Mouse (Mus musculus): ENCODE data around the gene Sema5b. TPM values are rescaled to one million over a fixed set of nuclear protein-coding genes. Genes with fewer than 3 reads are reported as not detected.

The Sema5b gene
- total RNA-seq (2014; rRNA removed) (30.9 and 46.5 TPM in 2 replicates), polyA plus RNA-seq (2015; fragmentation: Nextera tagmentation; extraction: Ambion mirVana) (9.5 and 11.4 TPM in 2 replicates)

- Histone ChIP-seq H3K27me3 (ENCODE audit: insufficient read depth, low read length) (peaks cover 12% of the 10 kb centered on the region), H3K36me3 (ENCODE audit: insufficient read depth, low read length) (no peaks in the 10 kb centered on the region), H3K9me3 (ENCODE audit: low read length) (no peaks in the 10 kb centered on the region), H3K27ac (ENCODE audit: low read depth, low read length) (peak within 1 kb of the TSS; percentile 55; the same call in 1 of the 2 replicates), H3K4me2 (ENCODE audit: low read depth, low read length, poor library complexity, severe bottlenecking) (peak within 1 kb of the TSS; percentile 99), H3K4me1 (ENCODE audit: insufficient read depth, low read length) (no peaks in the 10 kb centered on the region), H3K9ac (replicated peaks; ENCODE audit: low read length, poor library complexity, severe bottlenecking) (peak within 1 kb of the TSS; percentile 63), H3K4me3 (ENCODE audit: low read depth, low read length) (peak within 1 kb of the TSS; percentile 69)
- WGBS: under 1% methylated on average over 38 of the region's 54 CpGs
- DNase-seq (ENCODE audit: low spot score) (peak; percentile 85), ATAC-seq (ENCODE audit: low FRiP score) (peak; percentile 80)
- no peak; the same call in 1 of the 2 replicates for TF ChIP-seq CTCF (IDR thresholded peaks at IDR 0.05)
Observed at GRCm38 (mm10) chr16:35541117-35541641, at the start of gene Sema5b. Gene Sema5b (plus strand): TSS chr16:35541145.

- no peak for ATAC-seq (ENCODE audit: low FRiP score)
- TF ChIP-seq CTCF (IDR thresholded peaks at IDR 0.05): no peak
- no peak for DNase-seq (ENCODE audit: low spot score)
- Histone ChIP-seq H3K4me3 (ENCODE audit: low read depth, low read length) (no peak overlapping the region), H3K4me1 (ENCODE audit: insufficient read depth, low read length) (no peaks in the 10 kb centered on the region), H3K9me3 (ENCODE audit: low read length) (no peaks in the 10 kb centered on the region), H3K4me2 (ENCODE audit: low read depth, low read length, poor library complexity, severe bottlenecking) (no peak overlapping the region), H3K36me3 (ENCODE audit: insufficient read depth, low read length) (no peaks in the 10 kb centered on the region), H3K9ac (replicated peaks; ENCODE audit: low read length, poor library complexity, severe bottlenecking) (no peak overlapping the region), H3K27ac (ENCODE audit: low read depth, low read length) (no peak overlapping the region), H3K27me3 (ENCODE audit: insufficient read depth, low read length) (no peaks in the 10 kb centered on the region)
- 89% methylated on average over 3 of the region's 3 CpGs for WGBS
Observed at GRCm38 (mm10) chr16:35500342-35500741, 40.6 kb upstream of the Sema5b start.

- no peak for DNase-seq (ENCODE audit: low spot score)
- H3K4me3 ChIP-seq (ENCODE audit: low read depth, low read length): no peak overlapping the region
- no peak overlapping the region for H3K4me2 ChIP-seq (ENCODE audit: low read depth, low read length, poor library complexity, severe bottlenecking)
- TF ChIP-seq CTCF (IDR thresholded peaks at IDR 0.05): no peak
- no peak overlapping the region for H3K27ac ChIP-seq (ENCODE audit: low read depth, low read length)
- H3K4me1 ChIP-seq (ENCODE audit: insufficient read depth, low read length): no peaks in the 10 kb centered on the region
- H3K9me3 ChIP-seq (ENCODE audit: low read length): no peaks in the 10 kb centered on the region
- no peak for ATAC-seq (ENCODE audit: low FRiP score)
- H3K36me3 ChIP-seq (ENCODE audit: insufficient read depth, low read length): no peaks in the 10 kb centered on the region
- 70% methylated on average over 4 of the region's 4 CpGs for WGBS
- no peak overlapping the region for H3K9ac ChIP-seq (replicated peaks; ENCODE audit: low read length, poor library complexity, severe bottlenecking)
- H3K27me3 ChIP-seq (ENCODE audit: insufficient read depth, low read length): no peaks in the 10 kb centered on the region
Observed at GRCm38 (mm10) chr16:35501106-35501760, 39.7 kb upstream of the Sema5b start.

- WGBS: 86% methylated on average over 11 of the region's 11 CpGs
Observed at GRCm38 (mm10) chr16:35502456-35502855, 38.5 kb upstream of the Sema5b start.

GRCm38 (mm10) chr16:35504266-35504665 is 36.7 kb upstream of the Sema5b start:
- H3K4me1 ChIP-seq (ENCODE audit: insufficient read depth, low read length): no peaks in the 10 kb centered on the region
- H3K9me3 ChIP-seq (ENCODE audit: low read length): no peaks in the 10 kb centered on the region
- H3K4me2 ChIP-seq (ENCODE audit: low read depth, low read length, poor library complexity, severe bottlenecking): no peak overlapping the region
- no peak overlapping the region for H3K9ac ChIP-seq (replicated peaks; ENCODE audit: low read length, poor library complexity, severe bottlenecking)
- H3K27me3 ChIP-seq (ENCODE audit: insufficient read depth, low read length): no peaks in the 10 kb centered on the region
- no peaks in the 10 kb centered on the region for H3K36me3 ChIP-seq (ENCODE audit: insufficient read depth, low read length)
- TF ChIP-seq CTCF (IDR thresholded peaks at IDR 0.05): no peak
- no peak overlapping the region for H3K4me3 ChIP-seq (ENCODE audit: low read depth, low read length)
- no peak for ATAC-seq (ENCODE audit: low FRiP score)
- no peak for DNase-seq (ENCODE audit: low spot score)
- WGBS: 86% methylated on average over 8 of the region's 8 CpGs
- no peak overlapping the region for H3K27ac ChIP-seq (ENCODE audit: low read depth, low read length)

More at GRCm38 (mm10) chr16:35502456-35502855, 38.5 kb upstream of the Sema5b start:
- no peaks in the 10 kb centered on the region for H3K27me3 ChIP-seq (ENCODE audit: insufficient read depth, low read length)
- no peaks in the 10 kb centered on the region for H3K36me3 ChIP-seq (ENCODE audit: insufficient read depth, low read length)
- DNase-seq (ENCODE audit: low spot score): no peak
- H3K9me3 ChIP-seq (ENCODE audit: low read length): no peaks in the 10 kb centered on the region
- no peak overlapping the region for H3K4me3 ChIP-seq (ENCODE audit: low read depth, low read length)
- no peak overlapping the region for H3K27ac ChIP-seq (ENCODE audit: low read depth, low read length)
- no peak overlapping the region for H3K9ac ChIP-seq (replicated peaks; ENCODE audit: low read length, poor library complexity, severe bottlenecking)
- no peak for ATAC-seq (ENCODE audit: low FRiP score)
- TF ChIP-seq CTCF (IDR thresholded peaks at IDR 0.05): no peak
- H3K4me1 ChIP-seq (ENCODE audit: insufficient read depth, low read length): no peaks in the 10 kb centered on the region
- H3K4me2 ChIP-seq (ENCODE audit: low read depth, low read length, poor library complexity, severe bottlenecking): no peak overlapping the region

GRCm38 (mm10) chr16:35505786-35506185 is 35.2 kb upstream of the Sema5b start:
- 90% methylated on average over 4 of the region's 4 CpGs for WGBS
- no peak for ATAC-seq (ENCODE audit: low FRiP score)
- H3K9ac ChIP-seq (replicated peaks; ENCODE audit: low read length, poor library complexity, severe bottlenecking): no peak overlapping the region

More at GRCm38 (mm10) chr16:35505786-35506185, 35.2 kb upstream of the Sema5b start:
- Histone ChIP-seq H3K9me3 (ENCODE audit: low read length) (no peaks in the 10 kb centered on the region), H3K36me3 (ENCODE audit: insufficient read depth, low read length) (no peaks in the 10 kb centered on the region), H3K27ac (ENCODE audit: low read depth, low read length) (no peak overlapping the region), H3K4me1 (ENCODE audit: insufficient read depth, low read length) (no peaks in the 10 kb centered on the region), H3K4me3 (ENCODE audit: low read depth, low read length) (no peak overlapping the region), H3K27me3 (ENCODE audit: insufficient read depth, low read length) (no peaks in the 10 kb centered on the region), H3K4me2 (ENCODE audit: low read depth, low read length, poor library complexity, severe bottlenecking) (no peak overlapping the region)
- no peak for DNase-seq (ENCODE audit: low spot score)
- no peak for TF ChIP-seq CTCF (IDR thresholded peaks at IDR 0.05)
